Mouse (Mus musculus): Measurements from ENCODE around the gene Samd7.
A peak's percentile ranks its signal among the peaks of the same experiment; 100 is the strongest.
"Not testable (repeated sequence)": the region's sequence is repeated elsewhere in the genome, so short reads cannot be mapped to it uniquely, and the experiment has no call there.

The Samd7 gene

DNA sequence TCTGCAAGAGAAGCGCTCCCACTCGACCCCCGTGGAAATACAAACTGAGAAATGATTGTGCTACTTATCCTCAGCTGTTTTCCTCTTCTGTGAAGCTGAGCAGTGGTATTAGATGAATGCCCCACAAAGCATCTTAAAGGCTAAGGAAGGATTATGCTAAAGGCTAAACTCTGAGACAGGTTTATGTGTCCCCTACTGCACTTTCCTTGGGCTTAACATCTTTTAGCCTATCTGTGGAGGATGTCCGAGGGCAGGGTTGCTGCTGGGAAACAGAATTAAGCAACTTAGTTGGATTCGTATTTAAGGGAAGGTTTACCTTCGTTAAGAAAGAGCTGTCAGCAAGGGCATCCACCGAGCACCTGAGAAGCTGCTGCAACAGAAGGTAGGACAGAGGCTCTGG is at the start of gene Samd7:
Samd7 (plus strand) TSS at position 288 of the 400 bp plus-strand sequence.
- DNase-seq (ENCODE audit: low read depth), result no peak

DNA sequence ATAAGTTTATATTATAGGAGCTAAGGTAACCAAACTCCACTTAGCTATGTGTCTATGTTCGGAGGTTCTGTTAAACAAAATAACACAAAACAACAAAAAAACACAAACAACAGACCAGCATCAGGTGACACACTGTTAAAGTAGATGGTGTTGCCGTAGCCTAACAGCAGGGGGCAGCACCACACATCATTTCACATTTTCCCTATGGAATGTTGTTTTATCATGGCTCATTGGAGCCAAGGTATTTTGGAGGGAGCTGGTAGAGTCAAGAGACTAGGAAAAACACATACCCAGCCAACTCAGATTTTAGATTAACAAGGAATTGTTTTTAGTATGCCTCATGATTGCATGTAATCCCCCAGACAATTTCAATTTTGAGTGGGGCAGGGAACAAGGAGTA is 49.7 kb upstream of the Samd7 start:
- DNase-seq (ENCODE audit: low read depth), result no peak

DNA sequence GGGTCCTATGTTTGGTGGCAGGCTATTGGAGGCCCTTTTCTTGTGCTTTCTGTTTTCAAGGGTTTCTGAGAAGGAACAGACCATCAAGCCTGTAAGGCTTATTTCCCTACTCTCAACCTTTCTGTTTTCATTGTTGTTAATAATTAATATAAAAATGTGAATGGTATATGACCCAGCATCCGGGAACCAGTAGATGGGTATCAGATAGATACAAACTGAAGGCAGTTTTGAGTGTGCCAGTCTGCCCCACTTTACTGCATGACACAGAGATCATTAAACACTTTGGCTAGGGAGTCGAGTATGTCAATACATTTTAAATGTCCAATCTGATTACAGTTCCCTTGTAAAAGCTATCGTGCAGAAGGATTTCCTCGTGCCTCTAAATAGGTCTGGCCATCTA is 48.2 kb upstream of the Samd7 start:
- no peak for DNase-seq (ENCODE audit: low read depth)

DNA sequence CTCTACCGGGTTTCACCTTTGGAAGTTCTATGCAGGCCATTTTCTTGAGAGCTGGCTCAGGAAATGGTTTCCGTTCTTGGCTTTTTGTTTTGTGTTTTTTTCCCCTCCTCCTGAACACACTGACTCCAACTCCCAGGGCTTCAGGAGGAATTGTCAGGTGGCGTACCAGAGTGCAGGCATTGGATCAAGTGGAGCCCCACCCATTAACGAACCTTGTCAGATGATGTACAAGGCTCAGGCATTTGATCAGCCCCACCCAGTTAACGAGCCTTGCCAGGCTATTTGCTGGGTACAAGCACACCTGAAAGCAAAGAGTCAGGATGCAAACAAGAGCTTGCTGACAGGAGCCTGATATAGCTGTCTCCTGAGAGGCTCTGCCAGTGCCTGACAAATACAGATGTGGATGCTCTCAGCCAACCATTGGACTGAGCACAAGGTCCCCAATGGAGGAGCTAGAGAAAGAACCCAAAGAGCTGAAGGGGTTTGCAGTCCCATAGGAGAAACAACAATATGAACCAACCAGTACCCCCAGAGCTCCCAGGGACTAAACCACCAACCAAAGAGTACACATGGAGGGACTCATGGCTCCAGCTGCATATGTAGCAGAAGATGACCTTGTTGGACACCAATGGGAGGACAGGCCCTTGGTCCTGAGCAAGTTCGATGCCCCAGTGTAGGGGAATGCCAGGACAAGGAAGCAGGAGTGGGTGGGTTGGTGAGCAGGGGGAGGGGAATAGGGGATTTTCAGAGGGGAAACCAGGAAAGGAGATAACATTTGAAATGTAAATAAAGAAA is 46.2 kb upstream of the Samd7 start, which contains the start of gene Lrrc31:
Lrrc31 (minus strand) TSS at position 133 of the 795 bp plus-strand sequence.
- DNase-seq (ENCODE audit: low read depth), result not testable (repeated sequence)

DNA sequence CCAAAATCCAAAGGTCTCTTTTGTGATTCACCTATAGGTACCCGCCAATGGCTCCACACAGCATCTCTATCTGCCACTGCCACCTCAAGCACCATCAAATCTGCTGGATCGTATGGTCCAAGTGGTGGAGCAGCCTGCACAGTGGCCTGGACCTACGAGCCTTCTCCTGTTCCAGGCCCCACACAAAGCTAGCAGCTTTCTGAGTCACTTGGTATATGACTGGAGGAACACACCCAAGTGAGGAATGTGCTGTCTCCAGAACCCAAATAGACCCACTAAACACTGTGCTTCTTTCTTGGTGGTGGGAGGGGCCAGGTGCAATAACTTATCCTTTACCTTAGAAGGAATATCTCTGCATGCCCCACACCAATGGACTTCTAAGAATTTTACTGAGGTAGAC is 40.1 kb upstream of the Samd7 start:
- DNase-seq (ENCODE audit: low read depth), result no peak

DNA sequence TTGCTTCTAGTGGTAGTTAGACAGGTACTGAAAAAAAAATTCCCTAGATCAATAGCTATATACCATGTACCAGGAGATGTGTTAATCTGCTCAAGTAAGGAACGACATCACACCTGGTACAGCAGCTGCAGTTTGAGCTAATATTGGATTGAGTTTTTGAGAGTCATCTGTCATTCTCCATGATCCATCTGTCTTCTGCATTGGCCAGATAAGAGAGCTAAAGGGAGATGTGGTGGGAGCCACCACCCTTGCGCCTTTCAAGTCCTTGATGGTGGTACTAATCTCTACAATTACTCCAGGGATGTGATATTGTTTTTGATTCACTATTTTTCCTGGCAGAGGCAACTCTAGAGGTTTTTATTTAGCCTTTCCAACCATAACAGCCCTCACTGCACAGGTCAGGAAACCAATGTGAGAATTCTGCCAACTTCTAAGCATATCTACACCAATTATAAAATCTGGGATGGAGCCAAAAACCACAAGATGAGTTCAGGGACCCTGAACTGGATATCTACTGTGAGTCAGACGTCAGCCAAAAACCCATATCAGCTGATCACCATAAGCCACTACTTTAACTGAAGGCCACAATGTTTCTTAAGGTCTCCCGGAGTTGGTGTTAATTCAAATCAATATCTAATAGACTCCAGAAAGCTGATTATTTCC is 39.3 kb upstream of the Samd7 start:
- peak; percentile 32 for DNase-seq (ENCODE audit: low read depth)

DNA sequence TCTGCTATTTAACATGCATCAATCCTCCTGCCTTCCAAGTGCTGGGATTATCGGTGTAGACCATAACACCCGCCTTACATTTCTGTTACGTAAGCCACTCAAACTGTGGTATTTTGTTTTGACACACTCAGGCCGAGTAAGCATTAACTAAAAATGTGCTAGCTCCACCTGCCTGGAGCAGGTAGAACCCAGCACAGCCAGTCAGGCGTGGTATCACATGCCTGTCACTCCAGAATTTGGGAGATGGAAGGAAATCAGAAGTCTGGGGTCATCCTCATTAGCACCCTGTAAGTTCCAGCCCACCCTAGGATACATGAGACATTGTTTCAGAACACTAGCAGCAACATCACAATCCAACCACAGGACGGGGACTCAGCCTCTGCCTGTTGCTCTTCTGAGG is 35.9 kb upstream of the Samd7 start:
- DNase-seq (ENCODE audit: low read depth), result no peak

DNA sequence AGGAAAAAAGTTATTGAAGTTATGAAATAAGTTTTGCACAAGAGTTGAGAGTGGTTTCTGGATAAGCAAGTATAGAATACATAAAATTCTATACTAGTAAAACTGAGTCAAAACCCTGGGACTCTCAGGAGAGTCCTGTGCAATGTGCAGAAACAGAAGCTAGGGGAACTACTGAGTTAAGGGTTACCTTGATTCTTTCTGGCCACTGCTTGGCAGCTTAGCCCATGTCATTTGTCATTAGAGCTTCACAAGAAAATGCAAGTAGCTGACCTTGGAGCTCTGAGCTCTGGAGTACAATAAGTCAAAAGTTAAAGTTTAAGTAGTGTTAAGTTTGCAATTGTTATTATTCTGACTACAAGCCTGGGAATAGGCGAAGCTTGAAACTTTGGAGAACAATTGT is 32.8 kb upstream of the Samd7 start:
- DNase-seq (ENCODE audit: low read depth), result no peak

DNA sequence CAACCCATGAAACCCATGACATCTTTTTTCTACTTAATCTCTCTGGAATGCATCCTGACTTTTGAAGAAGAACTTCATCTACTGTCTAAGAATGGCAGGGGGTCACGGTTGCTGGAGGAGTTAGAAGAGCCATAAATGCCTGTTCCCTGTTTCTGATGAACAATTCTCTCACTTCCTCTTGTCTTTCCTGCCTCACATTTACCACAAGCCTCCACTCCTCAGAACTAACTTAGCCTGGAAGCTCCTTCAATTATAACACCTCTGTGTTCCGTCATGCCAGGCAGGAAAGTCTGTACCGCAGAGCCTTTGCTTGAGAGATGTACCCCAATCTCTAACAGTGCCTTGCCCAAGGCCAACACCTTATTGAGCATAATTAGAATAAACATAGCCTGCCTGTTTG is 27.4 kb upstream of the Samd7 start:
- DNase-seq (ENCODE audit: low read depth), result no peak

DNA sequence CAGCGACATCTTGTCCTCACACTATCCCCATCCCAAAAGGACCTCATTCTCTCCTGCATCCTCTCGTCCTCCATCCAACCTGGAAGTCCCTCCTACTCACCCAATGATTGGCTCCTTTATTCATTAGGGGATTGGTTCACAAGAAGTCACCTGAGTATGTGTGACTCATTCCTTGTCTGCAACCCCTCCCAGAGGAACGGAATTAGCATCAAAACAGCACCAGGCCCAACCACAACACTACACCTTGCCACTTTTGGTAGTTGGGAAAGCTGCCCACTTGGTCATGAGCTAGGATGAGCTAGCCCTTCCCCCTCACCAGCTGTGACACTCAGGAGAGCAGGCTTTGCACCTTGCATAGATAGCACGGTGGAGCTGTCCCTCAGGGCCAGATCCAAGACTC is 24.1 kb upstream of the Samd7 start:
- DNase-seq (ENCODE audit: low read depth), result no peak

DNA sequence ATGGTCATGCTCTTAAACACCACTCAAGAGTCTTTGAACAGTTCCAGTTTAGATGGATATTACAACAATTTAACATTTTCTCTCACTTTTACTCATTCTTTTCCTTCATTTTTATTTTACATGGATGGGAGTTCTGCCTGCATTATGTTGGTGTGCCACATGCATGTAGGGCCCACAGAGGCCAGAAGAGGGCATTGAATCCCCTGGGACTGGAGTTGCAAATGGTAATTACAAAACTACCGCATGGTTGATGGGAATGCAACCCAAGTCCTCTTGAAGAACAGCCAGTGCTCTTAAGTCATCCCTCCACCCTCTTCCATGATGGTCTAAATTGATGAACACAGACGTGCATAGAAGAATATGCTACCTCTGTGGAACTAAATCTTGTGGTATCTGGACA is 23.6 kb upstream of the Samd7 start:
- no peak for DNase-seq (ENCODE audit: low read depth)

DNA sequence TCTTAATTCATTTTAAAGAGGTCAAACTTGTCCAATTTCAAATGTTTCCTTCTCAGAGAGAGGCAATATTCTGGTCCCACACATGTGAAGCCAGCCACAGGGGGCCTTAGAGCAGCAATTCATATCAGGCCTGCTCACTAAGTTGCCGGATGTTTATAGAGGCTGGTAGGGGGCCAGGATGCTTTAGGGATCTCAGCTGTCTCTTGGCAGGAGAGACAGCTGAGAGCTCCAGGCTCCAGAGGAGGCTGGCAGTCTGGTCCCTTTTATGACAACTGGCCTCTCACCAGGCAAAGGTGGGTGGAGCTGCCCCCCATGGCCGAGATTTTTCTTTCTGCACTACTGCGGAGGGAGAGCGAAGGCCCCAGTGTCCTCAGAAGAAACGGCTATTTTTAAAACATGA is 22.9 kb upstream of the Samd7 start:
- DNase-seq (ENCODE audit: low read depth), result no peak

DNA sequence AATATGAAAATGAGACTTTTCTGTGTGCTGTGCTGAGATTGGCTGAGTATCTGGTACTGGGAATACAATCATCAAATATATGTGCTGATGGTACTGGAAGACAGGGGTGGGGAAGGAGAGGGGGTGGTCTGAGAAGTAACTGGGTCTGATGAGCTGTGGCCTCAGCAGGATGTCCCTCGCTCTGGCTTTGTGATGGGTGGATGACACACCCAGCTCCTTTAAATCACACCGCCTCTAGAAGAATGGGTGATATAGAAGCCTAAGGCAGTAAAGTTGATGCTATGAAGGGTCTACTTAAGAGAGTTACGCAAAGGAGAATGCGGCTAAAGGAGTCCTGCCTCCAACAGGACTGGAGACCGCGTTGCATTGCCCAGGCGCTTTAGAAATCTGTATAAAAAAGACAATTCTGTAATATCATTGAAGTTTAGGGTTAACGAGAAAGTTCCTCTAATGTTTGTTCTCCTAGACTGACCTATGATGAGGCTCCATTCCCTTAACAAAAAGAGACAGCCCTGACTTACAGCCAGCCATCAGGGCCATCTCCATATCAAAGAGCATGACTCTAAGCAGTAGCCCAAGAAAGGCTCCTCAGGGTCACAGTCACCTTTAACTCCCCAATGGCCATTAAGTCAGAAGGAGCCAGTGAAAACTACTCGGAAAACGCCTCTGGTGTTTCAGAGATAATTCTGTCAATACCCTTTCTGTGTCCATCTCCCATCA is 21.8 kb upstream of the Samd7 start:
- DNase-seq (ENCODE audit: low read depth), result no peak

DNA sequence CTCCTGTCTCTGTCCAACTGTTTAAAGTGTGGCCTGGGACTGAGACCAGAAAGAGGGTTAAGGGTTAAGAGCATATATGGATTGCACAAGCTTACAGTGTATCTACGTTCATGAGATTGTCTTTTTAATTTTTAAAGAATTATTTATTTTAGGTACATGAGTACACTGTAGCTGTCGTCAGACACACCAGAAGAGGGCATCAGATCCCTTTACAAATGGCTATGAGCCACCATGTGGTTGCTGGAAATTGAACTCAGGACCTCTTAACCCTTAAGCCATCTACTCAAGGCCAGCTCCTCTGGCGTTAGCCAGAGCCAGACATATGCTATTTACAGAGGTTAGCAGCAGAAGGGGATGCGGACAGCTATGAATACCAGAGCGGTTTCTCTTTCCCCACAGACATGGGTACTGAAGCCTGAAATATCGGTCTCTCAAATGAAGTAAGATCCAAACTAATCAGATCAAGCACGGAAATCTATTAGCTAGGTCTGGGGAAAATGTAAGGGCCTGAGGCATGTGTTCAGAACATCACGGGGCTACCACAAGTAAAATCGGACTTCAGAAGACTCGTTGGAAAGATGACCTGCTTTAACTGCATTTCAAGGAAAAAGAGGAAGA is 21.1 kb upstream of the Samd7 start:
- no peak for DNase-seq (ENCODE audit: low read depth)

DNA sequence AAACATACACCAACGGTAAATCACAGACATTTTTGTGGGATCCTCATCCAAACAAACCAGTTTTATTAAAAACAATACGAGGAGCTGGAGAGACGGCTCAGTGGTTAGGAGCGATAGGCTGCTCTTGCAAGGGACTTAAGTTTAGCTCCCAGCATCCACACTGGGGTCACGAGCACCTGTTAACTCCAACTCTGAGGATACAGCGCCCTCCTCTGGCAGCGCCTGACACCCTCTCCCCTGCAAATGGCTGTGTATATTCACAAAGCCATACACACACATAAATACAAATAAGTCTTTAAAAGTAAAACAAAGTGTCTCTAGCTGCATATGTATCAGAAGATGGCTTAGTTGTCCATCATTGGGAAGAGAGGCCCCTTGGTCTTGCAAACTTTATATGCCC is 20.6 kb upstream of the Samd7 start:
- DNase-seq (ENCODE audit: low read depth), result peak; percentile 11

DNA sequence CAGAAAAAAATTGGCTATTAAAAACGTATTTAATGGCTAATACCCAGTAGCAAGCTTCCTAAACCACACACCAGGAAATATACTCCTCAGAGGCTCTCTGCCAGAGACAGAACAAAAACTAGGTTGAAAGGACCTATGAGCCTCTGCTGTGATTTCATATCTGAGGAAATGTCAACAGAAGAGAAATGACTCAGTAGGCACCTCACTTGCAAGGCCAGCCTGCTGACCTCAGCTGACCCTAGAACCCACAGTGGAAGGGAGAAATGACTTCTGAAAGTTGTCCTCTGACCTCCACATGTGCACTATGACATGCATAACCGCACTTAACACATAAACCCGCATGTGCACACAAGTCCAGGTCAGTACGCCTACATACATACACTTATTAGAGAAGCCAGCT is 18.9 kb upstream of the Samd7 start:
- DNase-seq (ENCODE audit: low read depth), result no peak

DNA sequence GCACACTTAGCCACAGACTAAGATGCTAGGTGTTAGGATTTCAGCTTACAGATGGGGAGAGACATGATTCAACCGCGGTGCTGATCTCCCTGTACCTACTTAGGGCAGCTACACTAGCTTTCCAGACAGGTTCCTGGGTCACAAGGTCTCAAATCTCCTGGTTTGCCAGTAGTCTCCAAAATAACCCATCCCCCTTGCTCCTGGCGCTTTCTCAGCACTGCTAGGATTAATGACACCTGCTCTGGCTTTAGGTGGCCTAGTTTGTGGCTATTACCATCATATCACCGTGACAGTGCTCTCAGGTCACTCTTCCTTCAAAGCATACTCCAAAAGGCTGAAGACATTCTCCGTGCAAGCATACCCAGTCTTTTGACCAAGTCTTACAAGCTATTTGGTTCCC is 17.0 kb upstream of the Samd7 start:
- DNase-seq (ENCODE audit: low read depth), result no peak

DNA sequence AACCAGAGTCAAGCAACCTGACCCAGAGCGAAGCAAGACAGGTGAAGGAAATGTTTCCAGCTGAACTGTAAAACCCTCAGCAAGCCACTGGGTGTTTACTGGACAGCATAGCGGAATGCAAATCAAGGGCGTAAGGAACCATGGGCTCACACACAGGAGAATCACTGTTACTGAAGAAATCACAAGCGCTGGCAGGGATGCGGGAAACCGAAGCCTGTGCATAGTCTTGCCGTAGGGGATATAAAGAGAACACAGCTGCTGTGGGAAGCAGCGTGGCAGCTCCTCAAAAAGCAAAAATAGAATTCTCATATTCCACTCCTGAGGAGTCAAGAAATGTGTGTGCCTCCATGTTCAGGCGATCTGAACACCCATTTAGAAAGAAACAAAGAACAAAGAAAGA is 9.3 kb upstream of the Samd7 start:
- no peak for DNase-seq (ENCODE audit: low read depth)

DNA sequence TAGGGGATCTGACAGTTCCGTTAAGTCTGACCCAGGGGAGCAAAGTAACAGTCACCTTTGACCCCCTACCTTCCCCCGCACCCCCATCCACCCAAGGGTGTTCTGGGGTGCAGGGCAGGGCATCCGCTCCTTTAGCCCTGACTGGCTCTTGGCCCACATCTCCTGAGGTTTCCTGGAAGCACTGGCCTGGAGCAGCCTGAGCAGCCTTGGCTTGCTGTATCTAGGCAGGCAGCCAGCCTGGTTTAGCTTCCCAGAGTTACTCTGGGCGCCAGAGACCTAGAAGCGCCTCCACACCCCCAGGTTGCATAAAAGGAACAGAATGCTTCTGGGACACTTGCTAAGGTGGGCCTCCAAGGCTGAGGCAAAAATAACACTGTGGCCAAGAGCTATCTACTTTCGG is 4.8 kb upstream of the Samd7 start:
- DNase-seq (ENCODE audit: low read depth), result no peak

DNA sequence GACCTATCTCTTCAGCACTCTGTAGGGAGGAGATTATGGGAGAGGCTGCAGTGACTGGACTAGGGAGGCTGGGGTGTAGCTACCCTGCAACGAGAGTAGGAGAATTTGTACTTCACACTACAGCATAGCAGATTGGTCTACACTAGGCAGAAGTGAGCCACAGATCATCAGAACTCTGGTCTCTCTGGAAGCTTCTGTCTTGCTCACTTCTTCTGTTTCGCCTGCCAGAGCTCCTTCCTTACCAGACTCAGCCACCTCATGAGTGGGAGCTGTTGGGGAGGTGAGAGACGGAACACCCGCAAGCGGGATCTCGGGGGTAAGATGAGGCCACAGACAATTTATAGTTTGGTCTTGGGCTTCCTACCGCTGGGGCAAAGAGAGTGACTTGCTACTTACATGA is 3.2 kb upstream of the Samd7 start:
- no peak for DNase-seq (ENCODE audit: low read depth)

DNA sequence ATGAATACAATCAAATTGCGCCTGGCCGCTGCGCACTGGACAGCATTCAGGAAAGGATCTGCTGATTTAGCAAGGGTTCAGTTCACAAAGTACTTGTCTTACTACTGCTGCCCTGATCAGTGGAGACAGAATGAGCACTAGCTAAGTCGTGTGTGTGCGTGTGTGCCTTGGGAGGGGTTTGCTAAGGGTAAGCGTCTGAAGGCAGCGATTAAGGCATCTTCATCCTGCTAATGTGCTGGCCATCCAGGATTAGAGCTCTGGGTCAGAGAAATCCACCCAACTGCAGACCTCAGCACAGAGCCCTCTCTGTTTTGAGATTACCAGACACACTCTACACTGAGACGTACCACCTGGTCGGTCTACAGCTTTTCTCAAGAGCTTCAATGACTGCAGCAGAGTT is 2.2 kb downstream of the Samd7 start:
- DNase-seq (ENCODE audit: low read depth), result no peak

DNA sequence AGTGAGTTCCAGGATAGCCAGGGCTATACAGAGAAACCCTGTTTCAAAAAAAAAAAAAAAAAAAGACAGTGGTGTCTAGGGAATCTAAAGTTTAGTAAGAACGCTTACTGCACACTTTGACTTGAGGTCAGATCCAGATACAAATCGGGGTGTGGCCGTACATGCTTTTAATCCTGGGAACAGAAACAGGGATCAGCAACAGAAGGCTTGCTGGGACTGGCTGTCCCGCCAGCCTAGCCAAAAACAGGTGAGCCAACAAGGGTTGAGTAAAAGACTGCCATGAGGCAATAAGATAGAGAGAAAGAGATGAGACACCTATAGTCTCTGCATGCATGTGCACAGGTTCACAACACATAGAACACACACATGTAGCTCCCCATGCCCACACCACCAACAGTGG is 8.6 kb downstream of the Samd7 start:
- no peak for DNase-seq (ENCODE audit: low read depth)

DNA sequence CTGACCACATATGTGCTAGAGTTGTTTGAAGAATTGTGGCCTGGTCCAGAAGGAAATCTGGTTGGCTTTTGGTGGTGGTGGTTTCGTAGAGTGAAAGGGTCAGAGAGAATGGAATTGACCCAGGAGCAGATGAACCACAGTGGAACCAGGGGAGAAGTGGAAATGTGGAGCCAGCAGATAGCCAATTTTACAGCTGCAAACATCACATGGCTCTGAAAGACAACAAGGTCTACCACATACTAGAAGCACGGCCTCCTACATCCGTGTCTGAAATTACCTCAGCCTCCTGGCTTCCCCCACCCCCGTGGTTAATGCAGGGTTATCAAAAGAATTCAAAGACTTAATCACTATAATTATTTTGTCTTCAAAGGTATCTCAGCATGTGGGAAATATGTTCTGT is 18.8 kb downstream of the Samd7 start:
- no peak for DNase-seq (ENCODE audit: low read depth)
